Mouse (Mus musculus): ENCODE measurements at regions not wholly inside any gene's neighbourhood (a gene's known extent, or its start where the extent isn't known, plus 50 kb on each side); places are given as distances from the start of the nearest gene placed in this dataset.

DNA sequence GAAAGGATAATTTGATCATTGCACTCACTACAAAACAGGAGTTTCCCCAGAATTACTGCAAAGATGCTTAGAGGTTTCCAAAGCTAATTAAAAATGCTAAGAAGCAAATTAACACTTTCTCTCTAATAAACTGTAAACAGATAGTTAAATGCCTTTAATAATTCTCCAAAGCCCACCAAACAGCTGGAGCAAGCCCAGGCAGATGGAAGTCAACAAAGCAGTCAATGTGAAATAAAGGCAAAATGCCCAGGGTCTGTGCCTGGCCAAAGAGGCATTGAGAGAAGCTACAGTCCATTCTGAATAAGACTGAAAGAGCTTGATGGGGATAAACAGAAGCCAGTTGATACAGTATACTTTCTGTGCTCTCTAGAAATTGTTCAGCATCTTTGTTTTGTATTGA lies 215.6 kb upstream of the Lrfn5 start:
- no peak for DNase-seq (ENCODE audit: low spot score in 2 of 2)

GRCm38 (mm10) chr12:61322114-61322513 lies 200.8 kb upstream of the Lrfn5 start:
- peak in 1 of 2 experiments; percentile 11 for DNase-seq (ENCODE audit: low spot score in 2 of 2)

DNA sequence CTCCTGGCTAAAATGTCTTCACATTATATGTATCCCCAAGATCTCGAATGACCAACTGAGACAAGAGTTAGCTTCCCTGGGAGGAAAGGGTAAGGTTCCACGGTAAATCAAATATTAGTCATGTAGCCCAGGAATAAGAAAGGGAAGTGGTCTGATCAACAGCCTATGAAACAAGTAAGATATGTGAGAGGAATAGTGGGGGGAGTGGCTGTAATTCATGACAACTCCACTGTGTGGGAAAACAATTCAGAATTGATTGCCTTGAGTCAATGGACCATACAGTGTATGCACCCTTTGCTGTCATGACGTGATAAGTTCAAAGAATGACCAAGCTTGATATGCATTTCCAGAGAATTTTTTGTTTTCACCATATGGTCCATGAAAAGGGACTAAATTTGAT lies 190.8 kb upstream of the Lrfn5 start:
- DNase-seq (ENCODE audit: low spot score in 2 of 2) = no peak

All from left cerebral cortex, adult 18-20 months (tissue).